Mouse (Mus musculus) embryo, embryonic 11.5 days (tissue): ENCODE measurements at regions not wholly inside any gene's neighbourhood (a gene's known extent, or its start where the extent isn't known, plus 50 kb on each side); places are given as distances from the start of the nearest gene placed in this dataset.
"Not testable (repeated sequence)": the region's sequence is repeated elsewhere in the genome, so short reads cannot be mapped to it uniquely, and the experiment has no call there.

ENCODE experiments used
- DNase-seq: peaks from one replicate; pipeline ENCODE4 v3.0.0-alpha.2; 2012; ENCODE audit warnings: low read depth, low spot score

- DNase-seq: no peak
These were observed 388.5 kb upstream of the Klhl29 start for GRCm38 (mm10) chr12:5764026-5764425.

- no peak for DNase-seq
These were observed 386.9 kb upstream of the Klhl29 start for GRCm38 (mm10) chr12:5762306-5762927.

- no peak for DNase-seq
These were observed 384.0 kb upstream of the Klhl29 start for GRCm38 (mm10) chr12:5759485-5759884.

GRCm38 (mm10) chr12:5757766-5758165 lies 382.3 kb upstream of the Klhl29 start:
- no peak for DNase-seq

GRCm38 (mm10) chr12:5757361-5757760 lies 381.9 kb upstream of the Klhl29 start:
- DNase-seq: no peak

GRCm38 (mm10) chr12:5753831-5754230 lies 378.3 kb upstream of the Klhl29 start:
- no peak for DNase-seq

- DNase-seq: no peak
These were observed 368.7 kb upstream of the Klhl29 start for GRCm38 (mm10) chr12:5744086-5744709.

- no peak for DNase-seq
These were observed 360.6 kb upstream of the Klhl29 start for GRCm38 (mm10) chr12:5736066-5736465.

- DNase-seq: no peak
These were observed 359.4 kb upstream of the Klhl29 start for GRCm38 (mm10) chr12:5734902-5735301.

- DNase-seq: no peak
These were observed 347.6 kb upstream of the Klhl29 start for GRCm38 (mm10) chr12:5723113-5723512.

- DNase-seq: peak; percentile 34
These were observed 342.0 kb upstream of the Klhl29 start for GRCm38 (mm10) chr12:5717527-5717926.

GRCm38 (mm10) chr12:5698778-5699454 lies 323.4 kb upstream of the Klhl29 start:
- no peak for DNase-seq

- DNase-seq: no peak
These were observed 306.7 kb upstream of the Klhl29 start for GRCm38 (mm10) chr12:5682182-5682581.

GRCm38 (mm10) chr12:5678126-5678525 lies 302.6 kb upstream of the Klhl29 start:
- not testable (repeated sequence) for DNase-seq

- no peak for DNase-seq
These were observed 293.0 kb upstream of the Klhl29 start for GRCm38 (mm10) chr12:5668486-5668885.

GRCm38 (mm10) chr12:5637571-5638275 lies 262.2 kb upstream of the Klhl29 start:
- DNase-seq: no peak

GRCm38 (mm10) chr12:5633971-5634370 lies 258.5 kb upstream of the Klhl29 start:
- no peak for DNase-seq

- DNase-seq: no peak
These were observed 225.7 kb upstream of the Klhl29 start for GRCm38 (mm10) chr12:5601084-5601654.

GRCm38 (mm10) chr12:5599426-5599825 lies 223.9 kb upstream of the Klhl29 start:
- DNase-seq: no peak

GRCm38 (mm10) chr12:5598961-5599360 lies 223.5 kb upstream of the Klhl29 start:
- DNase-seq: no peak

- DNase-seq: no peak
These were observed 197.3 kb upstream of the Klhl29 start for GRCm38 (mm10) chr12:5572831-5573230.

GRCm38 (mm10) chr12:5568941-5569340 lies 193.5 kb upstream of the Klhl29 start:
- no peak for DNase-seq
